Mouse (Mus musculus): ENCODE data around the gene Nfkbib. TPM values are rescaled to one million over a fixed set of nuclear protein-coding genes. Genes with fewer than 3 reads are reported as not detected.
A peak's percentile ranks its signal among the peaks of the same experiment; 100 is the strongest.

The Nfkbib gene
- total and polyA plus RNA-seq, 3 experiments = 30.5 to 101 (median 59.3) TPM

DNA sequence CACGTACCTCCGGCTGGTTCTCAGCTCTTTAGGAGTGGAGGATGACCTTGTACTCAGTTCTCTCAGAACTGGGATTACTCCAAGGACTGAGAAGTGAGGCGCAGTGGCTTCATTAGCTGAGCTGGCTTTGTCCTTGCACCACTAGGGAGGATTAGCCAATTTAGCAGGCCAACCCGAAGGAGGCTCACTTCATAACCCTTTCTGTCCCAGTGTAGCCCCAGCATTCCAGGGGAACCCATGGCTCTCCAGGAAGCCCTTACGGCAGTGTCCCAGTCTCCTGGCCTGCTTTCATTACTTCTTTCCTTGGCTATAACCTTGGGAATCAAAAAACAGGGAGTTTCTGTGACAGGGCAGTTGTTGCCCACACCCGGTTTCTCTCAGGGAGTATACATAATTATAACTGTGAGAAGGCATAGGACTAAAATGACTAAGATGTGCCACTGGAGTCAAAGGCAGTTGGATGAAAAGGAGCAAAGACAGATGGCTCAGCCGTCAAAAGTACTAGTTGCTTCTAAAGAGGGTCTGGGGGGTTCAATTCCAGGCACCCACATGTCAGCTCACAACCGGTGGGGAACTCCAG is 40.4 kb upstream of the Nfkbib start:
- in situ Hi-C loops (cut with MboI; ENCODE audit: low pct_ligation_motif_present, low pct_unique_long_range_greater_than_20kb, low sequenced_read_pairs) = no loop called here
- dilution Hi-C loops (cut with MboI; ENCODE audit: extremely low pct_ligation_motif_present, extremely low pct_unique_long_range_greater_than_20kb, low sequenced_read_pairs) = no loop called here
- DNase-seq (ENCODE audit: extremely low read depth) = no peak
- Histone ChIP-seq H3K79me2 (replicated peaks; ENCODE audit: control insufficient read depth, extremely low read depth, insufficient read depth, poor library complexity, severe bottlenecking) (peaks cover 14% of the 10 kb centered on the region), H3K36me3 (replicated peaks in 1 of 2; ENCODE audit: control insufficient read depth in 1 of 2, insufficient read depth in 1 of 2, low read length in 1 of 2) (peaks cover 7 to 9% of the 10 kb centered on the region in 2 experiments), H3K27me3 (replicated peaks) (no peaks in the 10 kb centered on the region), H3K9me3 (replicated peaks; ENCODE audit: low read length) (no peaks in the 10 kb centered on the region), H3K4me3 (replicated peaks in 1 of 3; ENCODE audit: low read depth in 2 of 3, low read length in 2 of 3, poor library complexity in 1 of 3) (peak overlapping the region; percentile 63 to 90 (median 74)), H3K4me2 (ENCODE audit: insufficient read depth, low read depth, poor library complexity, severe bottlenecking) (peak overlapping the region; percentile 70), H3K4me1 (ENCODE audit: control insufficient read depth in 1 of 2, insufficient read depth in 2 of 2) (peaks cover 8 to 31% of the 10 kb centered on the region in 2 experiments), H3K9ac (ENCODE audit: insufficient read depth, low read depth) (peak overlapping the region; percentile 96), H3K27ac (ENCODE audit: insufficient read depth, low read depth) (peak overlapping the region; percentile 89)
- no peak for TF ChIP-seq NELFE (IDR thresholded peaks at IDR 0.05; ENCODE audit: low read depth, low read length)
- no peak for TF ChIP-seq EP300 (IDR thresholded peaks at IDR 0.05; ENCODE audit: low read length)
- 0 out of 2 replicates have a peak, but pooled peaks have one; percentile 21 for TF ChIP-seq JUND (conservative IDR thresholded peaks at IDR 0.05; ENCODE audit: low read depth, low read length)
- no peak for TF ChIP-seq POLR2AphosphoS2 (IDR thresholded peaks at IDR 0.05; ENCODE audit: low read depth, low read length)
- no peak for TF ChIP-seq HCFC1 (IDR thresholded peaks at IDR 0.05; ENCODE audit: low read depth, low read length)

DNA sequence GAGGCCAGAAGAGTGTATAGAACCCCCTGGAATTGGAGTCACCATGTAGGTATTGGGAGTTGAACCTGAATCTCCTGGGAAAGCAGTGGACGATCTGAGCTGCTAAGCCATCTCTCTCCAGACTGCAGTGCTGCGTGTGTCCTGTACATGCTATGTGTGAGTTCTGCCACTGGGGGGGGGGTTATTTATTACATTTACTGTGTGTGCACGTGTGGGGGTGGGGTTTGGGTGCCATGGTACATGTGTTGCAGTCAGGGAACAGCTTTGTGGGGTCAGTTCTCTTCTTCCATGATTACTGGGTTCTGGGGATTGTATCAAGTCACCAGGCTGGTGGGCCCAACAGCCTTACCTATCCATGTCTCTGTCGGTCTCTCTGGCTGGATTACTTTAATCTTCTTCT is 39.6 kb upstream of the Nfkbib start:
- Histone ChIP-seq H3K79me2 (replicated peaks; ENCODE audit: control insufficient read depth, extremely low read depth, insufficient read depth, poor library complexity, severe bottlenecking) (peaks cover 6% of the 10 kb centered on the region), H3K4me2 (ENCODE audit: insufficient read depth, low read depth, poor library complexity, severe bottlenecking) (no peak overlapping the region), H3K9ac (ENCODE audit: insufficient read depth, low read depth) (no peak overlapping the region), H3K36me3 (replicated peaks in 1 of 2; ENCODE audit: control insufficient read depth in 1 of 2, insufficient read depth in 1 of 2, low read length in 1 of 2) (peaks cover 0 to under 1% of the 10 kb centered on the region in 2 experiments), H3K4me1 (ENCODE audit: control insufficient read depth in 1 of 2, insufficient read depth in 2 of 2) (peaks cover 11 to 35% of the 10 kb centered on the region in 2 experiments), H3K27me3 (replicated peaks) (no peaks in the 10 kb centered on the region), H3K4me3 (replicated peaks in 1 of 3; ENCODE audit: low read depth in 2 of 3, low read length in 2 of 3, poor library complexity in 1 of 3) (no peak overlapping the region), H3K27ac (ENCODE audit: insufficient read depth, low read depth) (no peak overlapping the region), H3K9me3 (replicated peaks; ENCODE audit: low read length) (no peaks in the 10 kb centered on the region)
- in situ Hi-C loops (cut with MboI; ENCODE audit: low pct_ligation_motif_present, low pct_unique_long_range_greater_than_20kb, low sequenced_read_pairs) (no loop called here), dilution Hi-C loops (cut with MboI; ENCODE audit: extremely low pct_ligation_motif_present, extremely low pct_unique_long_range_greater_than_20kb, low sequenced_read_pairs) (no loop called here)
- no peak for DNase-seq (ENCODE audit: extremely low read depth)
- TF ChIP-seq MAX (IDR thresholded peaks at IDR 0.05; ENCODE audit: low read length) = no peak
- 0 out of 2 replicates have a peak, but pooled peaks have one; percentile 35 for TF ChIP-seq SIN3A (IDR thresholded peaks at IDR 0.05; ENCODE audit: low read length)
- TF ChIP-seq MYC (IDR thresholded peaks at IDR 0.05; ENCODE audit: low read depth, low read length) = peak; percentile 63; the same call in 1 of the 2 replicates
- TF ChIP-seq TCF12 (IDR thresholded peaks at IDR 0.05; ENCODE audit: low read depth, low read length) = no peak
- 0 out of 2 replicates have a peak, but pooled peaks have one; percentile 17 for TF ChIP-seq CHD2 (IDR thresholded peaks at IDR 0.05; ENCODE audit: low read length)
- TF ChIP-seq CTCF (conservative IDR thresholded peaks at IDR 0.05 in 1 of 2, IDR thresholded peaks at IDR 0.05 in 1 of 2; ENCODE audit: low read depth in 2 of 2, low read length in 2 of 2) = peak in 1 of 2 experiments; percentile 57; a peak in 2 of 4 replicates
- TF ChIP-seq MEF2A (IDR thresholded peaks at IDR 0.05; ENCODE audit: borderline replicate concordance, low read depth, low read length) = no peak
- TF ChIP-seq IRF4 (IDR thresholded peaks at IDR 0.05; ENCODE audit: low read depth, low read length) = no peak
- 0 out of 2 replicates have a peak, but pooled peaks have one; percentile 15 for TF ChIP-seq SMC3 (IDR thresholded peaks at IDR 0.05; ENCODE audit: low read depth, low read length)
- no peak for TF ChIP-seq E2F4 (IDR thresholded peaks at IDR 0.05; ENCODE audit: insufficient replicate concordance, low read depth, low read length)
- peak; percentile 36; the same call in 1 of the 2 replicates for TF ChIP-seq MXI1 (IDR thresholded peaks at IDR 0.05; ENCODE audit: low read depth, low read length)
- peak; percentile 94 for TF ChIP-seq BHLHE40 (IDR thresholded peaks at IDR 0.05; ENCODE audit: low read depth, low read length)
